Mouse (Mus musculus): ENCODE measurements around the gene Capn6. TPM values are rescaled to one million over a fixed set of nuclear protein-coding genes. Genes with fewer than 3 reads are reported as not detected.

Capn6 gene
- 148 and 158 TPM in 2 replicates for polyA plus RNA-seq (2014; fragmentation: Nextera tagmentation; extraction: Ambion mirVana)

DNA sequence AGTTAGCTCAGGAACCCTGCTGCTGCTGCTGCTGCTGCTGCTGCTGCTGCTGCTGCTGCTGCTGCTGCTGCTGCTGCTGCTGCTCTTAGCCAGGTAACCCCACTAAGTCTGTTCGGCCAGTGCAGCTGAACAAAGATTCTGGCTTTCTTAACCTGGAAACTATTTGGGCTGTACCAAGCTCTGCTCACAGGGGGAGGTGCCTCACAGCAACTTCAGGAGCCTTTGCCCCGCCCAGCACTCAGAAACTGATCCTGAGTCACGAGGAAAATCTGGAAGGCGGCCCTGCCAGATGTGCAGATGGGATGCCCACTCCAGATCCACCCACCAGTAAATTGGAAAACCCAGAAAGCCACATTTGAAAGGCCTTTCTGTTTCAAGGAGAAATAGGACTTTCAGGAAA, at the start of gene Capn6:
Capn6 (minus strand) TSS at position 203 of the 400 bp plus-strand sequence.
- H3K27me3 ChIP-seq (ENCODE audit: control insufficient read depth, insufficient read depth, low read length): no peaks in the 10 kb centered on the region
- peak within 1 kb of the TSS; percentile 42 to 46 for H3K4me3 ChIP-seq (ENCODE audit: control insufficient read depth in 1 of 2, insufficient read depth in 1 of 2, low read depth in 1 of 2, low read length in 2 of 2)
- ATAC-seq (ENCODE audit: insufficient number of reproducible peaks, insufficient read depth, low FRiP score, low read depth): no peak
- peak within 1 kb of the TSS; percentile 66 to 69 for H3K27ac ChIP-seq (replicated peaks in 1 of 2; ENCODE audit: control insufficient read depth in 1 of 2, insufficient read depth in 1 of 2, low read depth in 2 of 2, low read length in 2 of 2)
- no peaks in the 10 kb centered on the region; a peak in 1 of 4 replicates for H3K4me1 ChIP-seq (ENCODE audit: control insufficient read depth in 2 of 2, insufficient read depth in 2 of 2, low read length in 2 of 2)
- no peaks in the 10 kb centered on the region for H3K9me3 ChIP-seq (ENCODE audit: control insufficient read depth, low read length)
- WGBS: 34% methylated on average over 4 of the region's 4 CpGs
- H3K9ac ChIP-seq (ENCODE audit: low read length): peak within 1 kb of the TSS; percentile 65
- H3K36me3 ChIP-seq (ENCODE audit: control insufficient read depth, insufficient read depth, low read length): no peaks in the 10 kb centered on the region
- H3K4me2 ChIP-seq (ENCODE audit: low read length): peak within 1 kb of the TSS; percentile 61

DNA sequence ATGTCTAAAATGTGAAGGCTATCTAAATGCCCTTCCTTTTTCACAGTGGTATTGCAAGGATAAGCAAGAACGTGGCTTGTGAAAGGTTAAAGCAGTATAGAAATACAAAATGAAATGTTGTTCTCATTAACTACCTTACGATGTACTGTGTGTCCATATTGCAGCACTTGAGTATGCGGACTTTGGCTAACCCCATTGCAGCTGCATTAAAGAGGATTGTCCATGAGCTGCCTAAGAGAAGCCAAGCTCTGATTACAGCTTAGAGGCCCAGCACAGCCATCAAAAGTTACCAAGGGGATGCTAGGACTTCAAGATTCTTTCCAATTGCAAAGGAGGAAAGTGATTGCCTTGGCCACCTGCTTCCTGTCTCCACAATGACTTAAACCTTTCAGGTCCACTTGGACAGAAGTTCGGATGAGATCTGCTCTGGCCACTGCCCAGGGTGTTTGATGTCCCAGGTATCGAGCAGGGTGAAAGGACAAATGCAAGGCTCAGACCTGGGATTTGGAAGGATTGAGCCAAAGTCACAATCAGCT, 40.0 kb upstream of the Capn6 start:
- Histone ChIP-seq H3K27ac (replicated peaks in 1 of 2; ENCODE audit: control insufficient read depth in 1 of 2, insufficient read depth in 1 of 2, low read depth in 2 of 2, low read length in 2 of 2) (no peak overlapping the region), H3K9ac (ENCODE audit: low read length) (no peak overlapping the region), H3K4me2 (ENCODE audit: low read length) (no peak overlapping the region), H3K4me3 (ENCODE audit: control insufficient read depth in 1 of 2, insufficient read depth in 1 of 2, low read depth in 1 of 2, low read length in 2 of 2) (no peak overlapping the region), H3K4me1 (ENCODE audit: control insufficient read depth in 2 of 2, insufficient read depth in 2 of 2, low read length in 2 of 2) (no peaks in the 10 kb centered on the region), H3K9me3 (ENCODE audit: control insufficient read depth, low read length) (no peaks in the 10 kb centered on the region), H3K27me3 (ENCODE audit: control insufficient read depth, insufficient read depth, low read length) (no peaks in the 10 kb centered on the region), H3K36me3 (ENCODE audit: control insufficient read depth, insufficient read depth, low read length) (no peaks in the 10 kb centered on the region)
- ATAC-seq (ENCODE audit: insufficient number of reproducible peaks, insufficient read depth, low FRiP score, low read depth): no peak
- 76% methylated on average over 5 of the region's 5 CpGs for WGBS

DNA sequence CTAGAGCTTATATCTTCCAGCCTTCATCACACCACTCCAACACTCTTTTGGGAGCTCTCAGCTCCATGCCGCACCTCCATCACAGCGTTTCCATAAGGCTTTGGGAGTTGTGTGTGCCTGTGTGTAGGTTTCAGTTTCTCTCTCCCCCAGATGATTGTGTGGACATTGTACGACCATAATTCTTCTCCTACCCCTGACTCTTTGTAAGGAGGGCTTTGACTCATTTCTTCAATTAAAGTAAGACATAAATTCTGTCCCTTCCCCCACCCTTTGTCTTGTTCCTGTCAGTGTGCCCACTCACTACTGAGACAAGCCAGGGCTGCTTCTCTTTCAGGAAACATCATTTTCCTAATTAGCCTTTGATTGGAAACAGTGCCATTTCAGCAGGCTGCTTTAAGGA, 24.1 kb upstream of the Capn6 start:
- WGBS: 70% methylated on average over 3 of the region's 3 CpGs
- Histone ChIP-seq H3K4me1 (ENCODE audit: control insufficient read depth in 2 of 2, insufficient read depth in 2 of 2, low read length in 2 of 2) (no peaks in the 10 kb centered on the region), H3K9ac (ENCODE audit: low read length) (no peak overlapping the region), H3K36me3 (ENCODE audit: control insufficient read depth, insufficient read depth, low read length) (no peaks in the 10 kb centered on the region), H3K9me3 (ENCODE audit: control insufficient read depth, low read length) (no peaks in the 10 kb centered on the region), H3K4me3 (ENCODE audit: control insufficient read depth in 1 of 2, insufficient read depth in 1 of 2, low read depth in 1 of 2, low read length in 2 of 2) (no peak overlapping the region), H3K4me2 (ENCODE audit: low read length) (no peak overlapping the region), H3K27me3 (ENCODE audit: control insufficient read depth, insufficient read depth, low read length) (no peaks in the 10 kb centered on the region), H3K27ac (replicated peaks in 1 of 2; ENCODE audit: control insufficient read depth in 1 of 2, insufficient read depth in 1 of 2, low read depth in 2 of 2, low read length in 2 of 2) (no peak overlapping the region)
- no peak for ATAC-seq (ENCODE audit: insufficient number of reproducible peaks, insufficient read depth, low FRiP score, low read depth)

GRCm38 (mm10) chrX:143849969-143850368, 22.8 kb upstream of the Capn6 start:
- Histone ChIP-seq H3K4me3 (ENCODE audit: control insufficient read depth in 1 of 2, insufficient read depth in 1 of 2, low read depth in 1 of 2, low read length in 2 of 2) (no peak overlapping the region), H3K9me3 (ENCODE audit: control insufficient read depth, low read length) (no peaks in the 10 kb centered on the region), H3K9ac (ENCODE audit: low read length) (no peak overlapping the region), H3K36me3 (ENCODE audit: control insufficient read depth, insufficient read depth, low read length) (no peaks in the 10 kb centered on the region), H3K4me2 (ENCODE audit: low read length) (no peak overlapping the region), H3K4me1 (ENCODE audit: control insufficient read depth in 2 of 2, insufficient read depth in 2 of 2, low read length in 2 of 2) (no peaks in the 10 kb centered on the region), H3K27me3 (ENCODE audit: control insufficient read depth, insufficient read depth, low read length) (no peaks in the 10 kb centered on the region), H3K27ac (replicated peaks in 1 of 2; ENCODE audit: control insufficient read depth in 1 of 2, insufficient read depth in 1 of 2, low read depth in 2 of 2, low read length in 2 of 2) (no peak overlapping the region)
- no peak for ATAC-seq (ENCODE audit: insufficient number of reproducible peaks, insufficient read depth, low FRiP score, low read depth)
- WGBS: 68% methylated on average over 3 of the region's 3 CpGs

DNA sequence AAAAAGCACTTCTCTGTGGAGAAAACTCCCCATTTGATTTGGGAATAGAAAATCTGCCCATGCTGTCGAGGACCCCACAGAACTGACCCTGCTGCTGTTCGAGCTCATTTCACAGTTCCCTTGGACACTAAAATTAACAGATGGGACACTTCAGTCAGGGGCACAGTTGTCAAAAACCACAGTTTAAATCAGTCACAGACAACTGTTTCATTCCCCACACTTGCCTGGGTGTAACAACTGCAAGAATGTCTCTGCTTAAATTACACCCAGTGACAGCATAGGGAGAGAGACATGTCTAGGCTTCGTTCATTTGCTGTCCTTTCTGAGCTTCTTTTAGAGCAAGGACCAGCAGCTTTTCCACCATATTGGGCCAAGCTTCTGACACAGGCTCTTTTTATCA, 19.4 kb upstream of the Capn6 start:
- Histone ChIP-seq H3K9me3 (ENCODE audit: control insufficient read depth, low read length) (no peaks in the 10 kb centered on the region), H3K27ac (replicated peaks in 1 of 2; ENCODE audit: control insufficient read depth in 1 of 2, insufficient read depth in 1 of 2, low read depth in 2 of 2, low read length in 2 of 2) (no peak overlapping the region), H3K4me1 (ENCODE audit: control insufficient read depth in 2 of 2, insufficient read depth in 2 of 2, low read length in 2 of 2) (no peaks in the 10 kb centered on the region), H3K4me3 (ENCODE audit: control insufficient read depth in 1 of 2, insufficient read depth in 1 of 2, low read depth in 1 of 2, low read length in 2 of 2) (no peak overlapping the region), H3K9ac (ENCODE audit: low read length) (no peak overlapping the region), H3K4me2 (ENCODE audit: low read length) (no peak overlapping the region), H3K27me3 (ENCODE audit: control insufficient read depth, insufficient read depth, low read length) (no peaks in the 10 kb centered on the region), H3K36me3 (ENCODE audit: control insufficient read depth, insufficient read depth, low read length) (no peaks in the 10 kb centered on the region)
- WGBS: 50% methylated on average over 3 of the region's 3 CpGs
- ATAC-seq (ENCODE audit: insufficient number of reproducible peaks, insufficient read depth, low FRiP score, low read depth): no peak

DNA sequence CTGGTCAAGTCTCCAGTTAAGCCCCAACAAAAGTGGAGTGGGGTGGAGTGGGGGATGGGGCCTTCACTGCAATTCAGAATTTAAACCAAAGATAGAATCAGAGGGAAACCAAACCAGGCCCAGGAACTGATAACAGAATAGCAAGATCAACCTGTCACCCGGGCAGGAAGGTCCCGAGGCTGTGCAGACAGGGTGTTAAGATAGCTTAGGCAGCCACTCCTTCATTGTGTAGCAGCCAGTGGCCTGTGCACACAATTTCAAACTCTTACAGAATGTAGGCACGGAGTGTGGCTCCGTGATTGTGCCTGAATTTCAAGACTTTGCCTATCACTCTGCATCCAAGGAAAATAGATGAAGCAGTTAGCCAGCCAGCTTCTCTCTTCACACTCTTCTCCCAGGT, 693 bp downstream of the Capn6 start:
- Histone ChIP-seq H3K36me3 (ENCODE audit: control insufficient read depth, insufficient read depth, low read length) (no peaks in the 10 kb centered on the region), H3K9me3 (ENCODE audit: control insufficient read depth, low read length) (no peaks in the 10 kb centered on the region), H3K27me3 (ENCODE audit: control insufficient read depth, insufficient read depth, low read length) (no peaks in the 10 kb centered on the region), H3K9ac (ENCODE audit: low read length) (peak overlapping the region; percentile 65), H3K27ac (replicated peaks in 1 of 2; ENCODE audit: control insufficient read depth in 1 of 2, insufficient read depth in 1 of 2, low read depth in 2 of 2, low read length in 2 of 2) (peak overlapping the region; percentile 66 to 69), H3K4me3 (ENCODE audit: control insufficient read depth in 1 of 2, insufficient read depth in 1 of 2, low read depth in 1 of 2, low read length in 2 of 2) (peak overlapping the region; percentile 42 to 46), H3K4me2 (ENCODE audit: low read length) (peak overlapping the region; percentile 61), H3K4me1 (ENCODE audit: control insufficient read depth in 2 of 2, insufficient read depth in 2 of 2, low read length in 2 of 2) (no peaks in the 10 kb centered on the region; a peak in 1 of 4 replicates)
- WGBS: 29% methylated on average over 4 of the region's 4 CpGs
- ATAC-seq (ENCODE audit: insufficient number of reproducible peaks, insufficient read depth, low FRiP score, low read depth): peak; percentile 47; the same call in 1 of the 2 replicates

DNA sequence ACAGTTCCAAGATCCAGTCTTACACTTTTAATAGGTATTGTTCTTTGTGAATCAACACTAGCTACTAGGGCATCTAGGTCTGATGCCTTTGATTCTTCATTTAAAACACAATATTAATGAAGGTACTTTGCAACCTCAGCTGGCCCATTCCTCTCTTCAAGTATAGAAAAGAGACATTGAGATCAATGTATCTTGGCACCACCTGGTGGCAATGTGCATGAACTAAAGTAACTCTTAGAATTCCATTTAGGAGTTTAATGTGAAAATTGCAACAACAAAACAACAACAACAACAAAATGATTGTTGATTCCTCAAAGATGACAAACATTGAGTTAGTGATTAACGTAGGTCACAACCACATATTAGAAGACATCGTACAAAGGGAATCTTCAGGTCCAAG, 8.3 kb downstream of the Capn6 start:
- Histone ChIP-seq H3K9ac (ENCODE audit: low read length) (no peak overlapping the region), H3K27ac (replicated peaks in 1 of 2; ENCODE audit: control insufficient read depth in 1 of 2, insufficient read depth in 1 of 2, low read depth in 2 of 2, low read length in 2 of 2) (no peak overlapping the region), H3K9me3 (ENCODE audit: control insufficient read depth, low read length) (no peaks in the 10 kb centered on the region), H3K27me3 (ENCODE audit: control insufficient read depth, insufficient read depth, low read length) (no peaks in the 10 kb centered on the region), H3K4me2 (ENCODE audit: low read length) (no peak overlapping the region), H3K4me1 (ENCODE audit: control insufficient read depth in 2 of 2, insufficient read depth in 2 of 2, low read length in 2 of 2) (no peaks in the 10 kb centered on the region; a peak in 1 of 4 replicates), H3K36me3 (ENCODE audit: control insufficient read depth, insufficient read depth, low read length) (no peaks in the 10 kb centered on the region), H3K4me3 (ENCODE audit: control insufficient read depth in 1 of 2, insufficient read depth in 1 of 2, low read depth in 1 of 2, low read length in 2 of 2) (no peak overlapping the region)
- ATAC-seq (ENCODE audit: insufficient number of reproducible peaks, insufficient read depth, low FRiP score, low read depth): no peak
- WGBS: 83% methylated on average over 2 of the region's 2 CpGs

- H3K4me3 ChIP-seq (ENCODE audit: control insufficient read depth in 1 of 2, insufficient read depth in 1 of 2, low read depth in 1 of 2, low read length in 2 of 2): no peak overlapping the region
- H3K4me1 ChIP-seq (ENCODE audit: control insufficient read depth in 2 of 2, insufficient read depth in 2 of 2, low read length in 2 of 2): no peaks in the 10 kb centered on the region
- WGBS: 62% methylated on average over 1 of the region's 1 CpGs
- no peak overlapping the region for H3K4me2 ChIP-seq (ENCODE audit: low read length)
- H3K9me3 ChIP-seq (ENCODE audit: control insufficient read depth, low read length): no peaks in the 10 kb centered on the region
- no peaks in the 10 kb centered on the region for H3K36me3 ChIP-seq (ENCODE audit: control insufficient read depth, insufficient read depth, low read length)
- no peak overlapping the region for H3K27ac ChIP-seq (replicated peaks in 1 of 2; ENCODE audit: control insufficient read depth in 1 of 2, insufficient read depth in 1 of 2, low read depth in 2 of 2, low read length in 2 of 2)
- ATAC-seq (ENCODE audit: insufficient number of reproducible peaks, insufficient read depth, low FRiP score, low read depth): no peak
- no peak overlapping the region for H3K9ac ChIP-seq (ENCODE audit: low read length)
- H3K27me3 ChIP-seq (ENCODE audit: control insufficient read depth, insufficient read depth, low read length): no peaks in the 10 kb centered on the region
Measured at GRCm38 (mm10) chrX:143815948-143816347, 11.3 kb downstream of the Capn6 start.
